Mouse (Mus musculus): ENCODE measurements around the gene Kcnq1.

DNA sequence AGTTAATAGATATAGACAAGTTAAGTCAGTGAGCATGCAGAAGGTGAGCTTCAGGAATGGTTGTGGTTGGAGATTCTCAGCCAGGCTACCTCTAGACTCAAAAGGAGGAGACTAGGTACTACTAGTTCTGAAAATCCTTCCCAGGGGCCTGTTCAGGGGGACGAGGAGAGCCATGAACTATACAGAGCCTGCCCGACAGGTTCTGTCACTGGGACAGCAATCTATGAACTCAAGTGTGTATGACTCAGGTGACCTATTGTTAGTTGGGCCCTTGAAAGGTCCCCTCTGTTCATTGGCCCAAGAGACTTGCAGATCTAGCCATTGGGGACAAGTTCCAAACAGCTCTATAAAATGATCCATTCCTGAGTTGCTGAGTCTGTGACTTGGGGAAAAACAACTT, 82.4 kb downstream of the Kcnq1 start:
- TF ChIP-seq CTCF (IDR thresholded peaks at IDR 0.05; ENCODE audit: control insufficient read depth, insufficient read depth, insufficient read length) (no peak), MAX (IDR thresholded peaks at IDR 0.05) (no peak), FOSL1 (IDR thresholded peaks at IDR 0.05; ENCODE audit: insufficient read depth, low read length, poor library complexity, severe bottlenecking) (no peak)

All from C2C12 (cell line).